Mouse (Mus musculus) right cerebral cortex, postnatal 36 days (tissue): ENCODE results near the gene Sncb.
"Not testable (repeated sequence)": the region's sequence is repeated elsewhere in the genome, so short reads cannot be mapped to it uniquely, and the experiment has no call there.

Experiments
- DNase-seq, 2 experiments: peaks; one replicate each; pipeline ENCODE4 v3.0.0; 2022; ENCODE audit warnings: low spot score in 2 of 2, mixed read lengths in 1 of 2

Sncb gene

GRCm38 (mm10) chr13:54766192-54766768 lies at the start of gene Sncb:
Gene Sncb (minus strand): TSS chr13:54766595.
- peak; percentile 73 to 85 for DNase-seq

- DNase-seq, result no peak
Measured at GRCm38 (mm10) chr13:54813381-54813780, 47.0 kb upstream of the Sncb start.

- no peak for DNase-seq
Measured at GRCm38 (mm10) chr13:54811476-54811875, 45.1 kb upstream of the Sncb start.

GRCm38 (mm10) chr13:54808067-54808466 lies 41.7 kb upstream of the Sncb start:
- DNase-seq, result no peak

GRCm38 (mm10) chr13:54806434-54806976 lies 40.1 kb upstream of the Sncb start:
- no peak for DNase-seq

GRCm38 (mm10) chr13:54805134-54805838 lies 38.9 kb upstream of the Sncb start:
- DNase-seq, result no peak

GRCm38 (mm10) chr13:54803010-54803409 lies 36.6 kb upstream of the Sncb start:
- DNase-seq, result no peak

- no peak for DNase-seq
Measured at GRCm38 (mm10) chr13:54800206-54800605, 33.8 kb upstream of the Sncb start.

- peak; percentile 54 to 67 for DNase-seq
Measured at GRCm38 (mm10) chr13:54799701-54800100, 33.3 kb upstream of the Sncb start.

GRCm38 (mm10) chr13:54798740-54799139 lies 32.3 kb upstream of the Sncb start:
- peak; percentile 69 to 82 for DNase-seq

GRCm38 (mm10) chr13:54797861-54798643 lies 31.7 kb upstream of the Sncb start:
- DNase-seq, result peak in 1 of 2 experiments; percentile 64

- no peak for DNase-seq
Measured at GRCm38 (mm10) chr13:54797356-54797755, 31.0 kb upstream of the Sncb start.

- DNase-seq, result no peak
Measured at GRCm38 (mm10) chr13:54794843-54795242, 28.4 kb upstream of the Sncb start.

GRCm38 (mm10) chr13:54794002-54794577 lies 27.7 kb upstream of the Sncb start:
- DNase-seq, result peak in 1 of 2 experiments; percentile 69

GRCm38 (mm10) chr13:54792259-54793230 lies 26.1 kb upstream of the Sncb start:
- no peak for DNase-seq

GRCm38 (mm10) chr13:54789561-54790397 lies 23.4 kb upstream of the Sncb start:
- DNase-seq, result peak; percentile 49 to 70

GRCm38 (mm10) chr13:54788740-54789560 lies 22.6 kb upstream of the Sncb start, which contains the start of gene Tspan17:
Gene Tspan17 (plus strand): TSS chr13:54789377.
- peak; percentile 94 to 96 for DNase-seq

GRCm38 (mm10) chr13:54787591-54787990 lies 21.2 kb upstream of the Sncb start:
- DNase-seq, result not testable (repeated sequence)

GRCm38 (mm10) chr13:54783698-54784097 lies 17.3 kb upstream of the Sncb start, which contains the start of gene Eif4e1b:
Gene Eif4e1b (plus strand): TSS chr13:54783998.
- no peak for DNase-seq
